Mouse (Mus musculus) forebrain, embryonic 13.5 days (tissue): ENCODE measurements around the gene Lyve1. TPM values are rescaled to one million over a fixed set of nuclear protein-coding genes. Genes with fewer than 3 reads are reported as not detected.

Experiments used
- ATAC-seq: fragments of 200-750 bp; cut with Nextera tagmentation; 2 replicates; pipeline ENCODE4 v1.8.0; 2017
- H3K27ac ChIP-seq: fragments of 300-500 bp; sonication (generic); 2 replicates; pipeline ENCODE4 v1.5.1; 2015; ENCODE audit warnings: inconsistent platforms, mild to moderate bottlenecking, moderate library complexity
- H3K27me3 ChIP-seq: fragments of 300-500 bp; sonication (generic); 2 replicates; pipeline ENCODE4 v1.6.1; 2015; ENCODE audit warnings: mild to moderate bottlenecking, inconsistent platforms
- H3K36me3 ChIP-seq: fragments of 300-500 bp; sonication (generic); 2 replicates; pipeline ENCODE4 v1.6.1; 2015; ENCODE audit warnings: mild to moderate bottlenecking, inconsistent platforms; ENCODE audit not compliant: poor library complexity, severe bottlenecking
- H3K4me1 ChIP-seq: fragments of 300-500 bp; sonication (generic); 2 replicates; pipeline ENCODE4 v1.6.1; 2015; ENCODE audit warnings: inconsistent platforms
- H3K4me2 ChIP-seq: fragments of 300-500 bp; sonication (generic); 2 replicates; pipeline ENCODE4 v1.6.1; 2015; ENCODE audit warnings: inconsistent platforms, mild to moderate bottlenecking, moderate library complexity
- H3K4me3 ChIP-seq: fragments of 300-500 bp; sonication (generic); 2 replicates; pipeline ENCODE4 v1.5.1; 2015; ENCODE audit warnings: mild to moderate bottlenecking, inconsistent platforms
- H3K9ac ChIP-seq: fragments of 300-500 bp; sonication (generic); 2 replicates; pipeline ENCODE4 v1.6.1; 2015; ENCODE audit warnings: mild to moderate bottlenecking, inconsistent platforms
- H3K9me3 ChIP-seq: fragments of 300-500 bp; sonication (generic); replicated peaks from 2 replicates; pipeline ENCODE4 v1.6.1; 2016; ENCODE audit warnings: inconsistent platforms
- WGBS: fragments of 180-500 bp; shearing (Covaris S2); methylation state at CpG from one replicate; pipeline ENCODE4 v1.1.7; 2015; 5-methylcytosine and 5-hydroxymethylcytosine counted together
- polyA plus RNA-seq: library from polyadenylated mRNA; unstranded; fragments of >200 nt; fragmentation: Nextera tagmentation; extraction: Ambion mirVana; gene quantifications from 2 replicates; pipeline ENCODE4 v1.2.1, GENCODE M21; 2015

Lyve1 gene
- polyA plus RNA-seq, 1 experiment from 2014 or later = 2.9 TPM

DNA sequence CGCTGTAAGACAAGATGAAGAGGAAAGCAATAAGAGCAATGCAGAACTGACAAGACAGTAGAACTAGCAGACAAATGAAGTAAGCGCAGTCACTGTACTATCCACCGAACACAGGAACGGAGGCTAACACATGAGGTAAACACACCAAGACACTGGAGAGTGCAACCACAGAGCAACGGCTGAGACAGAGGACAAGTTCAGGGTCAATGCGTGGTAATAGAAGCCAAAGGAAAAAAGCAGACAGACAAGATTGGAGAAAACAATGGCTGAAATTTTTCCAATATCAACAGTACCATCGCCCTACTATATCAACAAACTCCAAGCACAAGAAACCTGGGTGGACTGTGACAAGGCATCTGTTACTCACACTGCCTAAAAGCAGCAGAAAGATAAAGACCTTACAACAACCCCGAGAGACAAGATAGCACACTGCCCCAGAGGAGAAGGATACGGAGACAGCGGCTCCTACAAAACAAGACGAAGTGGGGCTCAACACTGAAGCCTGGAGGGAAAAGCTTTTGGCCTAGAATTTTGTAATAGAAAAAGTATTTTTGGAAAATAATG lies 44.2 kb downstream of the Lyve1 start:
- no peak for ATAC-seq
- 92% methylated on average over 11 of the region's 11 CpGs for WGBS
- no peak overlapping the region for H3K9ac ChIP-seq

DNA sequence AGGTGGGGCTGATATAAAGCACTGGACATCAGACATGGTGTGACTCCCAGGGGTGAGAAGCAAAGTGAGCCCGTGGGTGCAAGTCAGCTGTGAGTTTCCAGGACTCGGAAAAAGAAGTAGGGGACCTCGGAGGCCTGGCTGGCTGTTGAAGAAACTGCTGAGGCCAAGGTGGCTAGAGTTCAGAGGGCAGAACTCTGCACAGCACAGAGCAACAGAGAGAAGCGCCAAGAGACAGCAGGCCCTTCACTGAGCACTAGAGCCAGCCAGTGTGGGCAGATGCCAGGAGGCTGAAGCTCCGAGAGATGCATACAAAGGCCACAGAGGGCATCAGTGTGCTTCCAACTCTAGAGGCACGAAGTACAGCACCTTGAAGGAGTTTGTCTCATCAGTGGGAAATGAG lies 44.8 kb downstream of the Lyve1 start:
- WGBS = 87% methylated on average over 6 of the region's 6 CpGs
- no peak overlapping the region for H3K4me2 ChIP-seq
- no peaks in the 10 kb centered on the region for H3K9me3 ChIP-seq
- H3K4me1 ChIP-seq = no peaks in the 10 kb centered on the region
- H3K27ac ChIP-seq = no peak overlapping the region
- no peak for ATAC-seq
- no peak overlapping the region for H3K9ac ChIP-seq
- H3K4me3 ChIP-seq = no peak overlapping the region
- no peaks in the 10 kb centered on the region for H3K27me3 ChIP-seq
- H3K36me3 ChIP-seq = peaks cover 8% of the 10 kb centered on the region

More for the DNA sequence above, 44.2 kb downstream of the Lyve1 start:
- Histone ChIP-seq H3K27me3 (no peaks in the 10 kb centered on the region), H3K4me1 (no peaks in the 10 kb centered on the region), H3K4me2 (no peak overlapping the region), H3K36me3 (peaks cover 15% of the 10 kb centered on the region), H3K4me3 (no peak overlapping the region), H3K27ac (no peak overlapping the region), H3K9me3 (no peaks in the 10 kb centered on the region)

GRCm38 (mm10) chr7:110816037-110816436 lies 47.0 kb downstream of the Lyve1 start:
- Histone ChIP-seq H3K4me2 (no peak overlapping the region), H3K4me3 (no peak overlapping the region), H3K27ac (no peak overlapping the region), H3K9me3 (no peaks in the 10 kb centered on the region), H3K36me3 (peaks cover 6% of the 10 kb centered on the region; the same call in 1 of the 2 replicates), H3K27me3 (no peaks in the 10 kb centered on the region), H3K9ac (no peak overlapping the region), H3K4me1 (no peaks in the 10 kb centered on the region)
- WGBS = 75% methylated on average over 5 of the region's 5 CpGs
- no peak for ATAC-seq

GRCm38 (mm10) chr7:110813983-110814382 lies 49.1 kb downstream of the Lyve1 start:
- WGBS = 93% methylated on average over 1 of the region's 1 CpGs

DNA sequence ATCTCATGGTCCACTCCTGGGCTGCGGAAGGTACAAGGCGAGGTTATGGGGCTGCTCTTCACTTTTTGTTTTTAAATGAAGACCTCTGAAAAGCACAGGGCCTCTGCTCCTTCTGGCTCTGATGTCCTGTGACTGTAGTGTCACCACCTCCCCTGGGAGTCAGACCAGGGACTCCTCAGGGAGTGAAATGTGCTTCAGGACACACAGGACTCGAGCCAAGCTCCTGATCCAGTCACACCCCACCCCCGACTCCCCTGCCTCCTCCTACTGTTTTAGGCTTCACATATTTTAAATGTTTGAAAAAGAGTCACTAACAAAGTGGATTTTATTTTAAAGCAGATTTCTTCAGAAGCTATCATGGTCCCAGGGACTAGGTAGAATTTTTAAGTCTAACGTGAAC lies 51.5 kb downstream of the Lyve1 start:
- 89% methylated on average over 5 of the region's 5 CpGs for WGBS
- Histone ChIP-seq H3K27ac (no peak overlapping the region), H3K4me2 (no peak overlapping the region)

More at GRCm38 (mm10) chr7:110813983-110814382, 49.1 kb downstream of the Lyve1 start:
- Histone ChIP-seq H3K27me3 (no peaks in the 10 kb centered on the region), H3K27ac (no peak overlapping the region), H3K4me1 (no peaks in the 10 kb centered on the region), H3K4me2 (no peak overlapping the region), H3K9ac (no peak overlapping the region), H3K36me3 (peaks cover 6% of the 10 kb centered on the region; the same call in 1 of the 2 replicates), H3K4me3 (no peak overlapping the region), H3K9me3 (no peaks in the 10 kb centered on the region)
- ATAC-seq = no peak

DNA sequence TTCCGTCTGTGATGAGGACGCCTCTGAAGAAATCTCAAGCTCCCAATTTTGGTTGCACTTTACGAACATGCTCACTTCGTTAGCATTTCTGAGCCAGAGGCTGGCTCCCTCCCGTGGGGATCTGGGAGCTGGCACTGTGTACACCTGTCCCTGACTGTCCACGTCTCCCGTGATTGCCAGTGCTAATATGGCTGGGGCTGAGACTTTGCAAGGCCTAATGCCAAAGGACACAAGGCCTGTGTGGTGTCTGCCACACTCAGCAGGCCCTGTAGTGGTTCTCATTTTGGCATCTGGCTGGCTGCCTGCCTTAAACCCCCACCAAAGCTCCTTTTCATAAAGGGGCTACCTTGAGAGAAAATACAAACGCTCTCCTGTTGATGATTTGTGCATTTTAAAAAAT lies 52.0 kb downstream of the Lyve1 start:
- H3K9me3 ChIP-seq = no peaks in the 10 kb centered on the region
- ATAC-seq = no peak
- WGBS = 82% methylated on average over 8 of the region's 8 CpGs
- H3K36me3 ChIP-seq = peaks cover 6% of the 10 kb centered on the region; the same call in 1 of the 2 replicates
- H3K27me3 ChIP-seq = no peaks in the 10 kb centered on the region
- no peak overlapping the region for H3K27ac ChIP-seq
- no peak overlapping the region for H3K4me2 ChIP-seq
- H3K4me3 ChIP-seq = no peak overlapping the region
- no peak overlapping the region for H3K9ac ChIP-seq
- H3K4me1 ChIP-seq = no peaks in the 10 kb centered on the region

More for the DNA sequence above, 51.5 kb downstream of the Lyve1 start:
- Histone ChIP-seq H3K36me3 (peaks cover 6% of the 10 kb centered on the region; the same call in 1 of the 2 replicates), H3K4me1 (no peaks in the 10 kb centered on the region), H3K4me3 (no peak overlapping the region), H3K9me3 (no peaks in the 10 kb centered on the region), H3K27me3 (no peaks in the 10 kb centered on the region), H3K9ac (no peak overlapping the region)
- ATAC-seq = no peak

- no peaks in the 10 kb centered on the region for H3K9me3 ChIP-seq
- 89% methylated on average over 18 of the region's 18 CpGs for WGBS
- no peak for ATAC-seq
- no peak overlapping the region for H3K4me2 ChIP-seq
- peaks cover 6% of the 10 kb centered on the region; the same call in 1 of the 2 replicates for H3K36me3 ChIP-seq
- peak overlapping the region; percentile 23; the same call in 1 of the 2 replicates for H3K9ac ChIP-seq
- H3K4me3 ChIP-seq = no peak overlapping the region
- H3K4me1 ChIP-seq = no peaks in the 10 kb centered on the region
- no peak overlapping the region for H3K27ac ChIP-seq
- no peaks in the 10 kb centered on the region for H3K27me3 ChIP-seq
These were observed 53.2 kb downstream of the Lyve1 start for GRCm38 (mm10) chr7:110809585-110810557.

GRCm38 (mm10) chr7:110808962-110809361 lies 54.1 kb downstream of the Lyve1 start:
- no peaks in the 10 kb centered on the region for H3K4me1 ChIP-seq
- no peak overlapping the region for H3K9ac ChIP-seq
- WGBS = 67% methylated on average over 3 of the region's 3 CpGs
- H3K4me2 ChIP-seq = no peak overlapping the region
- no peak overlapping the region for H3K4me3 ChIP-seq
- no peak overlapping the region for H3K27ac ChIP-seq
- ATAC-seq = no peak
- H3K9me3 ChIP-seq = no peaks in the 10 kb centered on the region
- H3K27me3 ChIP-seq = no peaks in the 10 kb centered on the region
- peaks cover 6% of the 10 kb centered on the region; the same call in 1 of the 2 replicates for H3K36me3 ChIP-seq

DNA sequence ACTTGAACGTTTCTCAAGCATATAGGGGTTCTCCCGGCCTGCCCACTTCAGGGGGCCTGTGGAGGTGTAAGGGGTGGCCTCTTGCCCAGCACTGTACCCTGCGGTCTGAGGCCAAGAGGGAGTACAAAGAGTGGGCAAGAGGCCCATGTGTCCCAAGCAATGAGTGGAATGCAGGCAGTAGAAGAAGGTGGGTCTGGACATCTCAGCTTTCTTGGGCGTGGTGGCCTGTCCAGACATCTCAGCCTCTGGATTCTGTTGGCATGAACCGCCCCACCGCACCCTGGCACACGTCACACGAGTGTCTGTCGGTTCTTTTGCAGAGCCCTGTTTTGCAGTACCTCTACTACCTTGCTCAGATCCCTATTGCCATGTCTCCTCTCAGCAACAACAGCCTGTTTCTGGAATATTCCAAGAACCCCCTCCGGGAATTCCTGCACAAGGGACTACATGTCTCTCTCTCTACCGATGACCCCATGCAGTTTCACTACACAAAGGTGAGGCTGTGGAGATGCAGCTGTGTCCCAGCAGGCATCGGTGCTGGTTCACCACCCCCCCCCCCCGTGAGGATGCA lies 55.5 kb downstream of the Lyve1 start:
- ATAC-seq = no peak
- H3K9me3 ChIP-seq = no peaks in the 10 kb centered on the region
- no peak overlapping the region for H3K27ac ChIP-seq
- no peak overlapping the region for H3K9ac ChIP-seq
- no peaks in the 10 kb centered on the region for H3K27me3 ChIP-seq
- H3K4me2 ChIP-seq = no peak overlapping the region
- 94% methylated on average over 13 of the region's 13 CpGs for WGBS
- H3K4me1 ChIP-seq = no peaks in the 10 kb centered on the region
- peaks cover 2% of the 10 kb centered on the region; the same call in 1 of the 2 replicates for H3K36me3 ChIP-seq
- no peak overlapping the region for H3K4me3 ChIP-seq

DNA sequence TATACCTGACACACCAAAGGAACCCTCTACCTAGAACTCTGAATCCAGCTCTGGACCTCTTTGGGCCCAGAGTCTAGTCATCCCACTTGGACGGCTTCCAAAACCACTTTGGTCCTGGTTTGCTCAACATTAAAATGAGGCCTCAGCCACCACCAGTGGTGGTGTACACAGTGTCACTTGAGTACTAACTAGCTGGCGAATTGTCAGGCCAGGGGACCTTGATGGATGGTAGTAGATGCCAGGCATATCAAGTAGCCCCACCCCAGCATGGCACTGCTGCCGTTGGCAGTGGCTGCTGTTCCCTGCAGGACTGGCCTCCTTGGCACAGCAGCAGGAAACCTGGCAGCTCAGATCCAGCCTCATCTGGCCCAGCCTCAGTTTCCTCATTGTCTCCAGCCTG lies 58.8 kb downstream of the Lyve1 start:
- H3K4me3 ChIP-seq = no peak overlapping the region
- no peaks in the 10 kb centered on the region for H3K9me3 ChIP-seq
- no peaks in the 10 kb centered on the region for H3K27me3 ChIP-seq
- no peak for ATAC-seq
- H3K36me3 ChIP-seq = no peaks in the 10 kb centered on the region
- no peak overlapping the region for H3K9ac ChIP-seq
- no peak overlapping the region for H3K27ac ChIP-seq
- 70% methylated on average over 3 of the region's 3 CpGs for WGBS
- no peaks in the 10 kb centered on the region for H3K4me1 ChIP-seq
- no peak overlapping the region for H3K4me2 ChIP-seq

- no peaks in the 10 kb centered on the region for H3K27me3 ChIP-seq
- H3K4me1 ChIP-seq = no peaks in the 10 kb centered on the region
- H3K4me2 ChIP-seq = no peak overlapping the region
- no peak overlapping the region for H3K27ac ChIP-seq
- H3K36me3 ChIP-seq = no peaks in the 10 kb centered on the region
- no peak for ATAC-seq
- H3K4me3 ChIP-seq = no peak overlapping the region
- WGBS = 93% methylated on average over 10 of the region's 10 CpGs
- no peaks in the 10 kb centered on the region for H3K9me3 ChIP-seq
- H3K9ac ChIP-seq = no peak overlapping the region
These were observed 59.9 kb downstream of the Lyve1 start for GRCm38 (mm10) chr7:110803131-110803530.

GRCm38 (mm10) chr7:110801028-110801427 lies 62.0 kb downstream of the Lyve1 start:
- ATAC-seq = peak; percentile 65
- WGBS = 2% methylated on average over 4 of the region's 4 CpGs

More at GRCm38 (mm10) chr7:110801028-110801427, 62.0 kb downstream of the Lyve1 start:
- Histone ChIP-seq H3K9ac (no peak overlapping the region), H3K4me1 (no peaks in the 10 kb centered on the region), H3K4me2 (no peak overlapping the region), H3K27ac (no peak overlapping the region), H3K36me3 (no peaks in the 10 kb centered on the region), H3K27me3 (no peaks in the 10 kb centered on the region), H3K9me3 (no peaks in the 10 kb centered on the region), H3K4me3 (no peak overlapping the region)
